Mouse (Mus musculus) ES-Bruce4 (cell line): ENCODE measurements around the gene Sgpp1. TPM values are rescaled to one million over a fixed set of nuclear protein-coding genes. Genes with fewer than 3 reads are reported as not detected.

Source experiments
- H3K27ac ChIP-seq: 2 replicates; pipeline ENCODE4 v1.5.1; 2012; ENCODE audit warnings: low read length, inconsistent platforms; ENCODE audit not compliant: insufficient read depth
- H3K27me3 ChIP-seq: 2 replicates; pipeline ENCODE4 v1.6.1; 2012; ENCODE audit warnings: mild to moderate bottlenecking, low read length, inconsistent platforms; ENCODE audit not compliant: control insufficient read depth, poor library complexity, insufficient read depth, severe bottlenecking
- H3K36me3 ChIP-seq: 2 replicates; pipeline ENCODE4 v1.6.1; 2012; ENCODE audit warnings: inconsistent platforms, mild to moderate bottlenecking, low read length, moderate library complexity; ENCODE audit not compliant: control insufficient read depth, poor library complexity, insufficient read depth, severe bottlenecking
- H3K4me1 ChIP-seq: one replicate; pipeline ENCODE4 v1.8.1; 2011; ENCODE audit warnings: low read length; ENCODE audit not compliant: control insufficient read depth, insufficient read depth
- H3K4me3 ChIP-seq: 2 replicates; pipeline ENCODE4 v1.5.1; 2011; ENCODE audit warnings: low read depth, mild to moderate bottlenecking, low read length
- H3K9ac ChIP-seq: 2 replicates; pipeline ENCODE4 v1.6.1; 2012; ENCODE audit warnings: low read depth, mild to moderate bottlenecking, inconsistent platforms; ENCODE audit not compliant: poor library complexity, severe bottlenecking
- H3K9me3 ChIP-seq: replicated peaks from 2 replicates; pipeline ENCODE4 v1.6.1; 2012; ENCODE audit warnings: mild to moderate bottlenecking, low read length, inconsistent platforms; ENCODE audit not compliant: control insufficient read depth, poor library complexity, insufficient read depth, severe bottlenecking
- CTCF ChIP-seq: IDR thresholded peaks from one replicate; pipeline ENCODE4 v1.8.1; 2011; ENCODE audit warnings: low read depth, low read length
- EP300 ChIP-seq: IDR thresholded peaks from 2 replicates; pipeline ENCODE4 v1.6.1; 2011; ENCODE audit warnings: low read depth, low read length; ENCODE audit not compliant: insufficient read depth
- POLR2A ChIP-seq: IDR thresholded peaks from one replicate; pipeline ENCODE4 v1.8.1; 2011; ENCODE audit warnings: low read length; ENCODE audit not compliant: insufficient read depth
- polyA plus RNA-seq: library from polyadenylated mRNA; stranded (reverse); fragments of >200 nt; gene quantifications from 2 replicates; pipeline ENCODE4 v1.2.4, GENCODE M21; 2011; ENCODE audit warnings: low read depth; ENCODE audit not compliant: missing spikeins, insufficient read depth, insufficient read length

The Sgpp1 gene
- polyA plus RNA-seq, 1 experiment: 13.7 TPM

- H3K36me3 ChIP-seq: no peaks in the 10 kb centered on the region
- no peaks in the 10 kb centered on the region for H3K9me3 ChIP-seq
- TF ChIP-seq EP300 (no peak), POLR2A (no peak), CTCF (no peak)
- no peak overlapping the region for H3K9ac ChIP-seq
- H3K27ac ChIP-seq: no peak overlapping the region
- no peak overlapping the region for H3K4me3 ChIP-seq
- no peaks in the 10 kb centered on the region; the same call in 1 of the 2 replicates for H3K27me3 ChIP-seq
- no peaks in the 10 kb centered on the region for H3K4me1 ChIP-seq
Measured at GRCm38 (mm10) chr12:75739611-75740010, 4.1 kb upstream of the Sgpp1 start.

- Histone ChIP-seq H3K4me3 (no peak overlapping the region), H3K27me3 (peaks cover 1% of the 10 kb centered on the region), H3K9ac (no peak overlapping the region), H3K27ac (no peak overlapping the region), H3K9me3 (no peaks in the 10 kb centered on the region), H3K4me1 (peaks cover 1% of the 10 kb centered on the region), H3K36me3 (no peaks in the 10 kb centered on the region)
- TF ChIP-seq CTCF (no peak), POLR2A (no peak), EP300 (no peak)
Measured at GRCm38 (mm10) chr12:75736296-75736695, 767 bp upstream of the Sgpp1 start.

- Histone ChIP-seq H3K36me3 (no peaks in the 10 kb centered on the region), H3K9ac (peak overlapping the region; percentile 91), H3K4me3 (peak overlapping the region; percentile 89), H3K27me3 (peaks cover 1% of the 10 kb centered on the region), H3K9me3 (no peaks in the 10 kb centered on the region), H3K27ac (no peak overlapping the region), H3K4me1 (peaks cover 1% of the 10 kb centered on the region)
- TF ChIP-seq POLR2A: no peak
- TF ChIP-seq EP300: no peak
- no peak for TF ChIP-seq CTCF
Measured at GRCm38 (mm10) chr12:75734891-75735245, 661 bp downstream of the Sgpp1 start.

DNA sequence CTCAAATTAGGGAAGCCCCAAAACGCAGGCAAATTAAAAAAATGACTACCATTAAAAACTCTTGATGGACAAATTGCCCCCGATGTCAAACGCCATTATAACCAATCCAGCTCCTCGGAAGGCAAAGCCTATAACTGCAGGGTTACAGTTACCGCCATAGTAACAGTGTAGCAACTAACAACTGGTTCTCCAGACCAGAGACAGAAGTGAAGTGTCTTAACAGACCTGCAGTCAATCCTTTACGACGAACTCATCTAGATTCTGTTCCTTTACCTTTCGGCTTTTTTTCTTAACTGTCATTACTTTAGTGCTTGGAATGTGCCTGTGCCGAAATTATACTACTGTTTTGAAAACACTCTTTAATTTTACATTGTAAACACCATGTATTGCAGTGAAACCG, 1.4 kb downstream of the Sgpp1 start:
- no peak overlapping the region for H3K9ac ChIP-seq
- H3K27me3 ChIP-seq: peaks cover 1% of the 10 kb centered on the region
- no peaks in the 10 kb centered on the region for H3K36me3 ChIP-seq
- TF ChIP-seq EP300 (no peak), CTCF (no peak), POLR2A (no peak)
- H3K27ac ChIP-seq: no peak overlapping the region
- no peaks in the 10 kb centered on the region for H3K9me3 ChIP-seq
- H3K4me1 ChIP-seq: peaks cover 1% of the 10 kb centered on the region
- H3K4me3 ChIP-seq: no peak overlapping the region

DNA sequence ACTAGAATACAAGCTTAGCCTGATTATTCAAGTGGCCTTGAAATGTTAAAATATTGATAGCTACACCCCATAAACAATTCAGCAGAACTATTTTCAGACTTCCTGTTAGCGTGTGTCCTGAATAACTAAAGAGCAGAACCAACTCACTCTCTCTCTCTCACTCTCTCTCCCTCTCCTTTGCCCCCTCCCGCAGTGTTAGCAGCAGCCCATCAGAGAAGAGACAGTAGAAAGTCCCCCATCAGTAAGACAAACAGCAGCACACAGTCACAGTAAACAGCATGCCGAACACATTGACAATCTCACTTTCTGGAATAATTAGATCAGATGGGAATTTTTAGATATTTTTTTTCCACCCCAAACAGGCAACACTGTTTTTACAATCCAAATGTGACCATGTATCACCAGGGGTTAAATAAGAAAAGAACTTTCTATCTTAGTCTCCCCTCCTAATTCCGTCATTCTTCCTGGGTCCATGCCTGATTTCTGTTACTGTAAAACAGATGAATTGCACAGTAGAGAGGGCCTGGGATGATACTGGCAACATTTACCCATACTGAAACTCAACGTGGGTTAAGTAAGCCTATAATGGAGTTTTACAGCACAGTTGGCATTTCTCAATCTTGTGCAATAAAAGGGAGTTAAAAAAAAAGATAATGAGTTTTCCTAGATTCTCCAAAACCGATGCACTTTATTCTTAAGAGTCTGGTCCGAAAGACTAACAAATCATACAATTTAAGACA, 2.0 kb downstream of the Sgpp1 start:
- H3K4me3 ChIP-seq: no peak overlapping the region
- peaks cover 1% of the 10 kb centered on the region for H3K4me1 ChIP-seq
- TF ChIP-seq POLR2A (no peak), EP300 (no peak), CTCF (no peak)
- no peak overlapping the region for H3K27ac ChIP-seq
- H3K27me3 ChIP-seq: peaks cover 1% of the 10 kb centered on the region
- no peaks in the 10 kb centered on the region for H3K9me3 ChIP-seq
- H3K9ac ChIP-seq: no peak overlapping the region
- no peaks in the 10 kb centered on the region for H3K36me3 ChIP-seq

DNA sequence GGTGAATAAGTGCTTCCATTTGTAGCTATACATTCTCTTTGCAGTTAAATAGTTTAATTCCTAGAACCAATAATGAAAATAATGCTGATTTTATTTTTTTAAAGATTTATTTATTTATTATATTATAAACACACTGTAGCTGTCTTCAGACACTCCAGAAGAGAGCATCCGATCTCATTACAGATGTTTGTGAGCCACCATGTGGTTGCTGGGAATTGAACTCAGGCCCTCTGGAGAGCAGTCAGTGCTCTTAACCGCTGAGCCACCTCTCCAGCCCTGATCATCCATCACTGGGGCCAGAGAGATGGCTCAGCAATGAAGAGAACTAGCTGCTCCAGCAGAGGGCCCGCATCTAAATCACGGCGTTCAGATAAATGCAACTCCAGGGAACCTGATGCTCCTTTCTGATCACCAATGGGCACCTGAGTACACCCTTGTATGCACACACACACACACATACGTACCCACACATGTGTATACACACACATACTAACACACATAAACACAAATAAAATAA, 3.5 kb downstream of the Sgpp1 start:
- H3K4me1 ChIP-seq: peaks cover 1% of the 10 kb centered on the region
- H3K9ac ChIP-seq: no peak overlapping the region
- TF ChIP-seq EP300: no peak
- TF ChIP-seq CTCF: no peak
- TF ChIP-seq POLR2A: no peak
- H3K27ac ChIP-seq: no peak overlapping the region
- peaks cover 1% of the 10 kb centered on the region for H3K27me3 ChIP-seq
- 0 out of 2 replicates have a peak, but pooled peaks cover 2% of the 10 kb centered on the region for H3K9me3 ChIP-seq
- H3K36me3 ChIP-seq: no peaks in the 10 kb centered on the region
- H3K4me3 ChIP-seq: no peak overlapping the region
